Mouse (Mus musculus): Measurements from ENCODE around the gene Gal3st2.
A peak's percentile ranks its signal among the peaks of the same experiment; 100 is the strongest.
"Not testable (repeated sequence)": the region's sequence is repeated elsewhere in the genome, so short reads cannot be mapped to it uniquely, and the experiment has no call there.

Gene Gal3st2

GRCm38 (mm10) chr1:93861048-93861447, at the start of gene Gal3st2:
Gene Gal3st2 (plus strand): TSS chr1:93861306.
- not testable (repeated sequence) for DNase-seq

DNA sequence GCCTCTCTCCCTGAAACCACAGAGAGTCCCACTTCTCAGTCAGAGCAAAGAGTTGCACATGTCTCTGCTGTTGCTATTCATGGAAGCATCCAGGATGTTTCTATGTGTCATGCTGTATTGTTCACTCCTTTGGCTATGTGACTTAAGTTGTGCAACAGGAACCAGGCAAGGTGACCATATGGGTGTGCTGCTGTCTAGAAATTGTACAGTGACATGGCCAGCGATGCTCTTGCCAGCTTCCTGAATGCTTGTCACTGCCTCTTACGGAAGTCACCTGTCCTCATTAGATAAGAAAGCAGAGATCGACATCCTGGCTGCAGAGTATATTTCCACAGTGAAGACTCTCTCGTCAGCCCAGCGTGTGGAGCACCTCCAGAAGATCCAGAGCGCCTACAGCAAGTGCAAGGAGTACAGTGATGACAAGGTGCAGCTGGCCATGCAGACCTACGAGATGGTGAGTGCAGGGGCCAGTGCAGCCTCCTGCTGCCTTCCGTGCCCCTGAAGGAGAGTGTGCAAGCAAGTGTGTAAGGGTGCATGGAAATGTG, 49.5 kb upstream of the Gal3st2 start:
- no peak for DNase-seq

DNA sequence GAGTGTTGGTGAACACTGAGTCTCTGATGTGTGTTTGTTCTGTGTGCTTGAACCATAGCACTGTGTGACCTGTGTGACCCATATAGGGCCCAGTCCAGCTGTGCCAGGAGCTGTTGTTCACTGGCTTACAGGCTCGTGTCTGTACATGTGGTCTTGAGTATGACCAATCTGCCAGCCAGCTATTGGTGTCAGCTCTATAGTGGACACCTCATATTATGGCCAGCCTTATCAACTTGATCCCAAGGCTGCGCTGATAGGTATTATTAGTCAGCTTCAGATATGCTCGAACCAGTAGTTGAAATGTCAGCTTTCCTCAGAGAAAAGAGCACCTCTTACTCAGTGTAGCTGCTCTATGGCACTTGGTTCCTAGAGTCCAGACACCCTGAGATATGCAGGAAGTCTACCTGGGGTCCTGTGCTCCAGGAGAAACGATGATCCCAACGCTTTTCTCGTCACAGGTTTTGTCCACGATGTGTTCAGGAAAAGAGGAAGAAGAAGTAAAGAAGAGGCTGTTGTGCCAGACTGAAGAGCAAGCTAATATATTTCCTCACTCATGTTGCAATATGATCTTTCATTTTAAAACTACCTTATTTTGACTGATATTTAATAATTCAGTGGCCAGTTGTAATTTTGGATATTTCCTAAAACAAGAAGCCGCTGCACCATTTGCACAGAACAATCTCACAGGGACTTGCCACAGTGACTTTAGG, 43.1 kb upstream of the Gal3st2 start:
- no peak for DNase-seq

DNA sequence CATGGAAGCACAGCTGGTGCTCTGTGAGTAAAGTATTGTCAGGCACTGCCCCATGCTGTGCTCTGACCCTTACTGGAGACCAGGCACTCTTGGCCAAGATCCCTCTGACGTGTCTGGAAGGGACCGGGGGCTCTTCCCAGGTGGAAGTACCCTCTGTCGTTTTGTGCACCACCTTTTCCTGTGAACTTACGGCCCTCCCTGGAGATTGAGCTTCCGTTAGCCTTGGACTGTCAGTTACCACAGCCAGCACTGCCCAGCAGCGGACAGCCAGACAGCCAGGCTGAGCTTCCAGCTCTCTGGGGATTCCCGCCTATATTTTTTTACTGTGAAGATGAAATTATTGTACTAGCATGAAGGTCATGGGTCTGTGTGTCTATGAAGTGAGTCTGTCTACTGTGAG, 42.4 kb upstream of the Gal3st2 start:
- no peak for DNase-seq

- DNase-seq = no peak
These were observed 37.2 kb upstream of the Gal3st2 start for GRCm38 (mm10) chr1:93823796-93824495.

- no peak for DNase-seq
These were observed 36.5 kb upstream of the Gal3st2 start, which contains the start of gene D2hgdh for GRCm38 (mm10) chr1:93824609-93825008. Gene D2hgdh (plus strand): TSS chr1:93824909.

GRCm38 (mm10) chr1:93825105-93825674, 35.9 kb upstream of the Gal3st2 start:
- DNase-seq = peak; percentile 96

- no peak for DNase-seq
These were observed 35.2 kb upstream of the Gal3st2 start for GRCm38 (mm10) chr1:93825771-93826539.

DNA sequence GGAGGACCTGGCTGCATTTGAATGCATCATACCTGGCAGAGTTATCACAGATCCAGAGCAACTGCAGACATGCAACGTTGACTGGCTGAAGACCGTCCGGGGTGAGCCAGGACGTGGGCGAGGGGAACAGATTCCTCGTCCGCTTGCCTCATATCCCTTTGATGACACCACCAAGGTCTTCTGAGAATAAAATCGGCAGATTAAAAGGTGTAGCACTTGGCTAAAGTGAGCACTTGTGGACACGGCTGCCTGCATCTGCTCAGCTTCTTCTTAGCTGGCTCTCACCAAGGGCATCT, 34.6 kb upstream of the Gal3st2 start:
- no peak for DNase-seq

- DNase-seq = not testable (repeated sequence)
These were observed 28.2 kb upstream of the Gal3st2 start for GRCm38 (mm10) chr1:93832754-93833360.

DNA sequence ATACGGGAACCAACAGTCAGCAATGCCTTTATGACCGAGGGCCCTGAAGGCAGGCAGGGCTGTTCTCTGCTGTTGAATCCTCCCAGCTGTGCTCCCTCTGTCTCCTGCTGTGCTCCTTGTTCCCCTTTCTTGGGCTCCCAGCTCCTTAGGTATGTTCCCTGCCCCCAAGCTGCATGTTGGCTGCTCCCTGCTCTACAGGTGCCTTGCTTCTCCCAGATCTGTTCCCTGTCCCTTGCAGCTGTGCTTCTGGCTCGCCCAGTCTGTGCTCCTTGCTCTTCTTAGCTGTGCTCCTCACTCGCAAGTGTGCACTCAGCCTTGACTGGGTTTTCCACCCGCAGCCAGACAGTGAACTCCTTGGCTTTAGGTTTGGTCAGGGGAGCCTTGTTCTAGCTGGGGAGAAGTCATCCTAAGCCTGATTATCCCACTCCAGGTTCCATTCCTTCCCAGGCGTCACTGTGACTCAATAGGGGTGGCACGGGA, 26.4 kb upstream of the Gal3st2 start:
- DNase-seq = no peak

GRCm38 (mm10) chr1:93835211-93835610, 25.9 kb upstream of the Gal3st2 start:
- DNase-seq = no peak

- DNase-seq = no peak
These were observed 25.1 kb upstream of the Gal3st2 start for GRCm38 (mm10) chr1:93835876-93836531.

DNA sequence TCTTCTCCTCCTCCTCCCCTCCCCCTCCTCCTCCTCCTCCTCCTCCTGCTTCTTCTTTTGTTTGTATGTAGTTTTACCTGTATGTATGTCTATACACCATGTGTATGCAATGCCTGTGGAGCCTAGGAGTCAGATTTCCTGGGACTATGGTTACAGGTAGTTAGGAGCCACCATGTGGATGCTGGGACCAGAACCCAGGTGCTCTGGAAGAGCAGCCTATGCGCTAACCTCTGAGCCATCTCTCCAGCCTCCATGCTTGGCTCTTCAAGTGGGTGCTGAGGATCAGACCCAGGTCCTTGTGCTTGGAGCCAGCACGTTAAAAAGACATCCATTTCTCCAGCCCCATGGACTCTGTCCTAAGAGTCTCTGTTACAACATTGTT, 24.6 kb upstream of the Gal3st2 start:
- DNase-seq = no peak

DNA sequence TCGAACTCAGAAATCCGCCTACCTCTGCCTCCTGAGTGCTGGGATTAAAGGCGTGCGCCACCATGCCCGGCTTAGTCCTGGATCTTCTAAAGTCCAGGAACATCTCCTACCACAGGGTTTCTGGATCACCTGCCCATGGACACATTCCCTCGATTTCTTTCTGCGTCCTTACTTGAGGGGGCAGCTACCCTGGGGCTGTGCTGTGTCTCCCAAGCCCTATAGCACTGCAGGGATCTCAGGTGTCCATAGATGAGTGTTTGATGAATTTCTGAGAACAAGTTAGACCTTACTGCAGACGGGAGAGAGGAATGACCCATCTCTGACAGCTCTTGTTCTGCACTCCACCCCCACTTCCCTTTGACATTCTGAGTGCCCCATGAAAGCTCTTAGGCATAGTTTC, 23.8 kb upstream of the Gal3st2 start:
- DNase-seq = no peak

- not testable (repeated sequence) for DNase-seq
These were observed 22.5 kb upstream of the Gal3st2 start for GRCm38 (mm10) chr1:93838569-93838968.

GRCm38 (mm10) chr1:93845766-93846366, 15.2 kb upstream of the Gal3st2 start:
- not testable (repeated sequence) for DNase-seq

DNA sequence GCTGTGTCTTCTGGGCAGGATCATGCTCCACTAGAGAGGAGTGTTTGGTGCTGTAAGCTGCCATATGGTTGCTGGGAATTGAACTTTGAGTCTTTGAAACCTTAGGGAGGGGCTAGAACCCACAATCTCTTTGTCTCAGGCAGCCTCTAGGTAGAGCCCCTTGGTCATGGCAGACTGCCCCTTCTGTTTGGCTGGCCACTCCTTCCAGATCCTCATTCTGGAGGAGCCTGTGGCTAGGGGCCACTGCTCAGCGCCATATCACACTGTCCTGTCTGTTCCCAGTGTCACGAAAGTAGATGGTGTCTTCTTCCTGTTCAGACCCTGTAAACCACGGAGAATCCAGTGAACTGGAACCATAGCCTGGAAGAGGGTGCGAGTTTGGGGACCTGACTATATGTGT, 5.3 kb upstream of the Gal3st2 start:
- DNase-seq = not testable (repeated sequence)

GRCm38 (mm10) chr1:93857370-93857769, 3.7 kb upstream of the Gal3st2 start:
- DNase-seq = no peak

DNA sequence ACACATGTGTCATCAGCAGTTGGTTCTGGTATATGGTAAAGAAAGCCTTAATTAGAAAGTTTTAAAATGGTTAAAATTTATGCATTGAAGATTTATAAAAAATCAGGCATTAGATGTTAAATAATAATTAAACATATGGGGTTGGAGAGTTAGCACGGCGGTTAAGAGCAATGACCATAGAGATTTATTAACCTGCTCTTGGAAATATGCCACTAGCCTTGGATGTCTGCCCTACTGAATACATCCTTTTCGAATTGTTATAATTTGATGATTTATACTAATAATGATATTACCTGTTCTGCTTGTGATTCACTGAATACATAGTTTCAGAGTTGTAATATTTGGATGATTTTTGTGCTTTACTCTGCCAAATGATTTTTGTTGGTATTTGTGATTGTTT, 3.1 kb upstream of the Gal3st2 start:
- DNase-seq = no peak

DNA sequence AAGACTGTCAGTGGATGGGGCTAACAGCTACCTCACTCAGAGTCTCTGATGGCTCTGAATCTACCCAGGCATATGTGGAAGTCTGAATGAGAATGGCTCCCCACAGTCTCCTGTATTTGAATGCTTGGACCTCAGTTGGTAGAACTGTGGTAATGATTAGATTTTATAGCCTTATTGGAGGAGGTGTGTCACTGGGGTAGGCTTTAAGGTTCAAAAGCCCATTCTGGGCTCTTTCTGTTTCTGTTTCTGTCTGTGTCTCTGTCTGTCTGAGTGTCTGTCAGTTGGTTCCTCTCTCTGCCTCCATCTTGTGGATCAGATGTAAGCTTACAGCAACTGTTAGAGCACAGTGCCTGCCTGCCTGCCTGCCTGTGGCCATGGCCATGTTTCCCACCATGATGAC, 1.5 kb upstream of the Gal3st2 start:
- no peak for DNase-seq
